Mouse (Mus musculus) small intestine, adult 2 months (tissue): ENCODE data around the gene Klhdc1.

Source experiments
- CTCF ChIP-seq: fragments of 200-500 bp; IDR thresholded peaks from 2 replicates; pipeline ENCODE4 v1.5.1; 2012; ENCODE audit warnings: low read depth, mild to moderate bottlenecking, control low read depth, inconsistent platforms, low read length, moderate library complexity, mixed read lengths; ENCODE audit not compliant: insufficient replicate concordance, insufficient read length; ENCODE audit errors: extremely low read depth
- POLR2A ChIP-seq: fragments of 200-500 bp; IDR thresholded peaks from 2 replicates; pipeline ENCODE4 v1.6.1; 2012; ENCODE audit warnings: low read depth, mild to moderate bottlenecking, control low read depth, inconsistent platforms, low read length, moderate library complexity

DNA sequence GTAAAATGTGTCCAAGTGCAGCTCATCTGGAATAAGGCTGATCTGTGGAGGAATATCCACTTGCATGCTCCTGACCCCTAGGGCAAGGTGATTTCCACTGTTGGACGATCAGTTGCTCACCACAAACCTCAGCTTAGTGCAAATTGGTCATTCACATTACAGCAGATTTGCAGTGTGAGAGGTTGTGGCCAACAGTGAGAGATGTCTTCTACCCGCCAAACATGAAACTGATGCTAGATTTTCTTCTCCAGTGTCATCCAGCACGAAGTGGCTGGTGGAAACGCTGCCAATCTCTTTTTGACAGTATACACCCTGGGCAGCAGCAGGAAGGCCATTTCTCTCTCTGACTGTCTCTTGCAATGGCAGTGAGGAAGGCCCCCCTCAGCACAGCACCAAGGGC lies 54.7 kb downstream of the Klhdc1 start:
- TF ChIP-seq CTCF = no peak
- TF ChIP-seq POLR2A = no peak
